Comparison of ENCODE assay signal across 18 mouse cellular contexts in genomic region chr16:75773222-75773621, GRCm38 (mm10). TPM values are rescaled to one million over a fixed set of nuclear protein-coding genes. Genes with fewer than 3 reads are reported as not detected.
A peak's percentile ranks its signal among the peaks of the same experiment; 100 is the strongest.
DNase-seq lines count a peak whose midpoint lies in the region; TF ChIP-seq lines count a peak whose summit lies in the region.
"Had no signal": no experiment of that assay in that cellular context is flagged by ENCODE, and none has a peak within 500 bp of the region (broad histone marks: within the 10 kb centered on the region; RNA-seq: fewer than 3 reads in every experiment).

No protein-coding gene starts in this region.

- no peaks in the 10 kb centered on the region for H3K27me3 ChIP-seq in thymus, adult 2 months (ENCODE audit: control insufficient read depth, insufficient read depth, low read length)
- H3K27me3 ChIP-seq: embryonic facial prominence, embryonic 13.5 days; forebrain, embryonic 12.5 days; heart, embryonic 15.5 days; hindbrain, embryonic 13.5 days had no signal

- no peaks in the 10 kb centered on the region for H3K36me3 ChIP-seq in thymus, adult 2 months (ENCODE audit: control insufficient read depth, insufficient read depth, low read length)
- H3K36me3 ChIP-seq: embryonic facial prominence, embryonic 13.5 days; forebrain, embryonic 12.5 days; heart, embryonic 15.5 days; hindbrain, embryonic 13.5 days had no signal

- 88% methylated on average over 10 of the region's 10 CpGs for WGBS in thymus, adult 2 months

- TF ChIP-seq CTCF in thymus, adult 2 months (IDR thresholded peaks at IDR 0.05; ENCODE audit: borderline replicate concordance, control insufficient read depth, extremely low read depth, insufficient read depth, low read length, poor library complexity), result no peak

- DNase-seq in frontal cortex, postnatal 36 days (ENCODE audit: low spot score in 2 of 2), result peak; percentile 26 to 30
- DNase-seq in frontal cortex, postnatal 14 days (ENCODE audit: low spot score in 2 of 2), result no peak
- peak; percentile 7 for DNase-seq in right cerebral cortex, postnatal 25 days
- DNase-seq in right cerebral cortex, postnatal 14 days, result no peak
- peak; percentile 32 for DNase-seq in layer of hippocampus, adult 9-11 months
- no peak for DNase-seq in cerebellum, postnatal 10 days
- DNase-seq in thymus, adult 2 months, result no peak
- DNase-seq: adrenal gland, postnatal 10 days; cerebellum, adult 11-12 months; cerebellum, adult 9-10 months; cerebellum, postnatal 36 days; gastrocnemius, postnatal 10 days; heart, adult 18-20 months; heart, postnatal 14 days had no signal

- no peak for TF ChIP-seq POLR2A in thymus, adult 2 months (IDR thresholded peaks at IDR 0.05; ENCODE audit: control insufficient read depth, extremely low read depth, insufficient read depth, low read length, poor library complexity)

- no peak overlapping the region for H3K4me3 ChIP-seq in thymus, adult 2 months (ENCODE audit: control insufficient read depth, insufficient read depth, low read length)
- H3K4me3 ChIP-seq: embryonic facial prominence, embryonic 13.5 days; forebrain, embryonic 12.5 days; heart, embryonic 15.5 days; hindbrain, embryonic 13.5 days had no signal

- no peak overlapping the region for H3K27ac ChIP-seq in thymus, adult 2 months (ENCODE audit: control insufficient read depth, insufficient read depth, low read length)
- H3K27ac ChIP-seq: embryonic facial prominence, embryonic 13.5 days; forebrain, embryonic 12.5 days; heart, embryonic 15.5 days; hindbrain, embryonic 13.5 days had no signal

- no peaks in the 10 kb centered on the region for H3K4me1 ChIP-seq in thymus, adult 2 months (replicated peaks; ENCODE audit: control insufficient read depth, insufficient read depth, low read length)
- H3K4me1 ChIP-seq: embryonic facial prominence, embryonic 13.5 days; forebrain, embryonic 12.5 days; heart, embryonic 15.5 days; hindbrain, embryonic 13.5 days had no signal

RNA-seq across cellular contexts. Expression of gene Hspa13, which starts 6.3 kb away (rescaled TPM):
- 3.5 and 3.7 TPM in 2 replicates for polyA plus RNA-seq in thymus, adult 2 months (2012; rRNA removed)

Comparison
In these comparisons a context has a peak if more than half of its experiments do, and no peak if none do; other contexts are left out.
1. DNase-seq: peak in frontal cortex, postnatal 36 days (2 of 2), right cerebral cortex, postnatal 25 days (single experiment) and layer of hippocampus, adult 9-11 months (single experiment); none in frontal cortex, postnatal 14 days (0 of 2), right cerebral cortex, postnatal 14 days (single experiment), cerebellum, postnatal 10 days (0 of 2) and thymus, adult 2 months (single experiment).